Mouse (Mus musculus) bone marrow macrophage, adult 2 months (primary cell): ENCODE results near the gene Myo19. TPM values are rescaled to one million over a fixed set of nuclear protein-coding genes. Genes with fewer than 3 reads are reported as not detected.

Experiments used
- H3K27ac ChIP-seq: 2 replicates; pipeline ENCODE4 v1.5.1; 2012; ENCODE audit warnings: low read depth, low read length; ENCODE audit not compliant: insufficient read depth
- H3K4me1 ChIP-seq: 2 replicates; pipeline ENCODE4 v1.6.1; 2012; ENCODE audit warnings: low read length; ENCODE audit not compliant: control insufficient read depth, insufficient read depth
- H3K4me3 ChIP-seq: 2 replicates; pipeline ENCODE4 v1.5.1; 2012; ENCODE audit warnings: mild to moderate bottlenecking, low read length, moderate library complexity; ENCODE audit not compliant: insufficient read depth
- CTCF ChIP-seq: IDR thresholded peaks from 2 replicates; pipeline ENCODE4 v1.5.1; 2012; ENCODE audit warnings: low read depth, mild to moderate bottlenecking, low read length, moderate library complexity
- POLR2A ChIP-seq: IDR thresholded peaks from 2 replicates; pipeline ENCODE4 v1.6.1; 2012; ENCODE audit warnings: mild to moderate bottlenecking, low read depth, low read length, borderline replicate concordance
- polyA plus RNA-seq: library from polyadenylated mRNA; stranded (reverse); fragments of >200 nt; gene quantifications from 2 replicates; pipeline ENCODE4 v1.2.4, GENCODE M21; 2012; ENCODE audit not compliant: missing spikeins, insufficient read depth, insufficient read length

The Myo19 gene
- polyA plus RNA-seq, 1 experiment: 2.3 TPM

GRCm38 (mm10) chr11:84885238-84885637 lies 5.3 kb downstream of the Myo19 start:
- H3K27ac ChIP-seq: no peak overlapping the region
- H3K4me3 ChIP-seq: no peak overlapping the region
- no peak for TF ChIP-seq POLR2A
- no peak for TF ChIP-seq CTCF
- peaks cover 7% of the 10 kb centered on the region for H3K4me1 ChIP-seq

GRCm38 (mm10) chr11:84886236-84886635 lies 6.3 kb downstream of the Myo19 start:
- Histone ChIP-seq H3K4me1 (peaks cover 2% of the 10 kb centered on the region), H3K27ac (no peak overlapping the region)
- TF ChIP-seq POLR2A (no peak), CTCF (no peak)

GRCm38 (mm10) chr11:84886767-84887511 lies 7.0 kb downstream of the Myo19 start:
- TF ChIP-seq CTCF: no peak
- TF ChIP-seq POLR2A: no peak
- H3K4me3 ChIP-seq: no peak overlapping the region
- no peak overlapping the region for H3K27ac ChIP-seq
- H3K4me1 ChIP-seq: no peaks in the 10 kb centered on the region

More at GRCm38 (mm10) chr11:84886236-84886635, 6.3 kb downstream of the Myo19 start:
- no peak overlapping the region for H3K4me3 ChIP-seq

- TF ChIP-seq CTCF (no peak), POLR2A (no peak)
- H3K4me3 ChIP-seq: no peak overlapping the region
- H3K27ac ChIP-seq: no peak overlapping the region
- no peaks in the 10 kb centered on the region for H3K4me1 ChIP-seq
Measured at GRCm38 (mm10) chr11:84888025-84888424, 8.1 kb downstream of the Myo19 start.

- Histone ChIP-seq H3K27ac (no peak overlapping the region), H3K4me1 (no peaks in the 10 kb centered on the region), H3K4me3 (no peak overlapping the region)
- TF ChIP-seq POLR2A: no peak
- no peak for TF ChIP-seq CTCF
Measured at GRCm38 (mm10) chr11:84889492-84889891, 9.5 kb downstream of the Myo19 start.

GRCm38 (mm10) chr11:84891705-84892104 lies 11.8 kb downstream of the Myo19 start:
- no peaks in the 10 kb centered on the region for H3K4me1 ChIP-seq
- no peak overlapping the region for H3K27ac ChIP-seq
- TF ChIP-seq CTCF (no peak), POLR2A (no peak)
- no peak overlapping the region for H3K4me3 ChIP-seq

GRCm38 (mm10) chr11:84893113-84893512 lies 13.2 kb downstream of the Myo19 start:
- no peak for TF ChIP-seq POLR2A
- TF ChIP-seq CTCF: no peak
- no peak overlapping the region for H3K4me3 ChIP-seq
- H3K27ac ChIP-seq: no peak overlapping the region
- H3K4me1 ChIP-seq: no peaks in the 10 kb centered on the region

- Histone ChIP-seq H3K4me3 (no peak overlapping the region), H3K27ac (no peak overlapping the region), H3K4me1 (no peaks in the 10 kb centered on the region)
- TF ChIP-seq CTCF (no peak), POLR2A (no peak)
Measured at GRCm38 (mm10) chr11:84904597-84905144, 24.7 kb downstream of the Myo19 start.

- Histone ChIP-seq H3K27ac (no peak overlapping the region), H3K4me1 (no peaks in the 10 kb centered on the region), H3K4me3 (no peak overlapping the region)
- TF ChIP-seq POLR2A: no peak
- TF ChIP-seq CTCF: no peak
Measured at GRCm38 (mm10) chr11:84907081-84907480, 27.1 kb downstream of the Myo19 start.

- TF ChIP-seq POLR2A: no peak
- no peak for TF ChIP-seq CTCF
- no peak overlapping the region for H3K27ac ChIP-seq
- no peak overlapping the region for H3K4me3 ChIP-seq
- no peaks in the 10 kb centered on the region for H3K4me1 ChIP-seq
Measured at GRCm38 (mm10) chr11:84908480-84908879, 28.5 kb downstream of the Myo19 start.
